In the genomic region with DNA sequence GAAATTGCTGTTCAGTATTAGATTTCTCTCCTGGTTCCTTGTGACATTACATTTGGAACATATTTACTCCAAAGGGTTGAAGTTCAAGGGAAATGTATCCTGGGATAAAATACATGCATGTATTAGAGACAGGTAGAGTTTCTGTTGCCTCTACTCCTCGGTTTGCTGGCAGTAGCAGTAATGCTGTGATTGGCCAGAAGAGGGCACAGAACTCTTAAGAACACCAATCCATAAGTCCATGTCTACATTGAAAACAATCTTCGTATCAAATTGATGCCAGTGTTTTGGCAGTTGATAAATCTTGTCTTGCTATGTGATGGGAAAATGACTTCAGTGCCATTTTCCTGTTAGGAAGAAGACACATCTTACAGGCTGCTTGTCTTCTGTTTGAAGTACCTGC, we compare ENCODE assay signal across 9 mouse cellular contexts.
DNase-seq lines count a peak whose midpoint lies in the region; ATAC-seq and TF ChIP-seq lines count a peak whose summit lies in the region.
"Had no signal": no experiment of that assay in that cellular context is flagged by ENCODE, and none has a peak within 500 bp of the region (broad histone marks: within the 10 kb centered on the region; RNA-seq: fewer than 3 reads in every experiment).

No protein-coding gene starts in this region.

- H3K9ac ChIP-seq in lung, embryonic 14.5 days: no peak overlapping the region
- H3K9ac ChIP-seq: liver, embryonic 15.5 days had no signal

- WGBS in lung, embryonic 14.5 days: 54% methylated on average over 2 of the region's 2 CpGs

- no peak overlapping the region for H3K4me2 ChIP-seq in lung, embryonic 14.5 days
- H3K4me2 ChIP-seq: liver, embryonic 15.5 days had no signal

- no peaks in the 10 kb centered on the region for H3K27me3 ChIP-seq in lung, embryonic 14.5 days (ENCODE audit: insufficient read depth, low read length)
- H3K27me3 ChIP-seq: liver, embryonic 15.5 days had no signal

- no peak for ATAC-seq in lung, embryonic 14.5 days (ENCODE audit: insufficient read depth)

- no peaks in the 10 kb centered on the region for H3K4me1 ChIP-seq in lung, embryonic 14.5 days (ENCODE audit: insufficient read depth)
- H3K4me1 ChIP-seq: liver, embryonic 15.5 days had no signal

- no peak overlapping the region for H3K4me3 ChIP-seq in lung, embryonic 14.5 days (ENCODE audit: low read depth, low read length)
- H3K4me3 ChIP-seq: liver, embryonic 15.5 days had no signal

- peaks cover 70% of the 10 kb centered on the region for H3K36me3 ChIP-seq in lung, embryonic 14.5 days (ENCODE audit: insufficient read depth)

- peak; percentile 68 for TF ChIP-seq CTCF in lung, embryonic 14.5 days (IDR thresholded peaks at IDR 0.05; ENCODE audit: low read depth)

- no peaks in the 10 kb centered on the region for H3K9me3 ChIP-seq in lung, embryonic 14.5 days (ENCODE audit: low read depth, low read length)
- H3K9me3 ChIP-seq: liver, embryonic 15.5 days had no signal

- no peak overlapping the region for H3K27ac ChIP-seq in lung, embryonic 14.5 days (ENCODE audit: low read depth)
- H3K27ac ChIP-seq: liver, embryonic 15.5 days had no signal

- peak; percentile 23 for DNase-seq in adrenal gland, postnatal 25 days
- no peak for DNase-seq in adrenal gland, adult 8-10 months
- peak; percentile 63 for DNase-seq in layer of hippocampus, adult 11-12 months (ENCODE audit: low spot score)
- no peak for DNase-seq in layer of hippocampus, postnatal 36 days
- peak; percentile 47 to 54 for DNase-seq in cerebellum, postnatal 10 days
- peak; percentile 66 for DNase-seq in lung, embryonic 14.5 days
- no peak for DNase-seq in yolk sac, embryonic 10.5 days (ENCODE audit: low spot score)
- DNase-seq in urinary bladder, postnatal 25 days (ENCODE audit: low spot score): no peak

Comparison
In these comparisons a context has a peak if more than half of its experiments do, and no peak if none do; other contexts are left out.
1. DNase-seq: peak in adrenal gland, postnatal 25 days (single experiment), layer of hippocampus, adult 11-12 months (single experiment), cerebellum, postnatal 10 days (2 of 2) and lung, embryonic 14.5 days (single experiment); none in adrenal gland, adult 8-10 months (single experiment), layer of hippocampus, postnatal 36 days (0 of 2), yolk sac, embryonic 10.5 days (single experiment) and urinary bladder, postnatal 25 days (single experiment).